Mouse (Mus musculus): ENCODE data around the gene Cds2. TPM values are rescaled to one million over a fixed set of nuclear protein-coding genes. Genes with fewer than 3 reads are reported as not detected.

Gene Cds2
- 25.4 and 27.3 TPM in 2 replicates for polyA plus RNA-seq (2012; rRNA removed)

DNA sequence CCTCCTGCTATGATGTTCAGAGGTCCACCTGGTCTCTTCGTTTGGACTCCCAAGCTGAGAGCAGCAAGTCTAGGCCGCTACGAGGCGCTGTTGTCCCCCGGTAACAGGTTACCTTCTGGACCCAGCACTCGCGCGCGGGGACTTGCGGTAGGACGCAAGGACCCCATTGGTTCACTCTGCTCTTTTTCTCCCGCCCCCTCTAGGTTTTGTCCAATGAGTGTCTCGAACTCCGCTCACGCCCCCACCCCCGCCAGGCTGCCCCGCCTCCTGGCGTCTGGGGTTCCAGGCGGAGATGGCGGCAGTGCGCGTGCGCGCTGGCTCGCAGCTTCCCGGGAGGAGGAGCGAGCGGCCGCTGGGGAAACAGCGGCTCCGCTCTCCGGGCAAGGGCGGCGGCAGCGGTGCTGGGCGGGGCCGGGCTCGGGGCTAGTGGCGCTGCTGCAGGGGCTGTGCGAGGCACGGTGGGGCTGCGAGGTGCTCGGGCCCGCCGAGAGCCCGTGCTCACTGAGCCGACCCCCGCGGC lies at the start of gene Cds2:
Gene Cds2, plus strand, starts transcription at position 270 of the 520 bp plus-strand sequence.

DNA sequence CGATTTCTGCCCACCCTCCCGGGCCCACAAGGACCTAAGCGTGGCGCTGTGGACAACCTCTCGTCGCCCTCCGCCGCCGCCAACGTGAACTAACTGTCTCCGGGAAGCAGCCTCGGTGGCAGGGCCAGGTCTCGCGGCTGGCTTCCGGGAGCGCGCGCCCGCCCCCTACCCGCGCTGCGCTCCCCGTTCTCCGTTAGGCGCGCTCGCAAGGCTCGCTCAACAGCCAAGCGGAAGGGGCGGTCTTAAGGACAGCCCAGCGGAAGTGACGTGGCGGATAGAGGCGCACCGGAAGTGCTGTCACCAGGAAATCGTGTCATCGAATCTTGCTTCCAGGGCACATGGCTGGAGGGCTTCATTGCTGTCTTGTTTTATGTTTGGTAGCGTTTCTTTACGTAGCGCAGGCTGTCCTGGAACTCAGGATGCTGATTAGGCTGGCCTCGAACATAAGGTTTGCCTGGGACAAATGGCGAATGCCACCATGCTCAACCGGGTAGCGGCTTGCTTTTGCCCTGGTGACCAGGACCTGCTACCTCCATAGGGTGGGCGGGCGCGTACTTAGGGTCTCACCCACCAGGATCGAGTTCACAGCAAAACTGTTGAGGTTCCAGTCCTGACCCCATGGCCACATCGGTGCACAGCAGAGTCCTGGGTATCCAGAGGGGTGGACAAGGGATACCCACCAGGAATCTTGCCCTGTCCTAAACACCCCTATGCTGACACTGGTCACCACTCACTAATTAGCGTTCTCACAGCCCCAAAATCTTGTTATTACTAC lies 15.2 kb upstream of the Cds2 start, which contains the start of gene Tmem230:
Gene Tmem230, minus strand, starts transcription at position 269 of the 775 bp plus-strand sequence.

DNA sequence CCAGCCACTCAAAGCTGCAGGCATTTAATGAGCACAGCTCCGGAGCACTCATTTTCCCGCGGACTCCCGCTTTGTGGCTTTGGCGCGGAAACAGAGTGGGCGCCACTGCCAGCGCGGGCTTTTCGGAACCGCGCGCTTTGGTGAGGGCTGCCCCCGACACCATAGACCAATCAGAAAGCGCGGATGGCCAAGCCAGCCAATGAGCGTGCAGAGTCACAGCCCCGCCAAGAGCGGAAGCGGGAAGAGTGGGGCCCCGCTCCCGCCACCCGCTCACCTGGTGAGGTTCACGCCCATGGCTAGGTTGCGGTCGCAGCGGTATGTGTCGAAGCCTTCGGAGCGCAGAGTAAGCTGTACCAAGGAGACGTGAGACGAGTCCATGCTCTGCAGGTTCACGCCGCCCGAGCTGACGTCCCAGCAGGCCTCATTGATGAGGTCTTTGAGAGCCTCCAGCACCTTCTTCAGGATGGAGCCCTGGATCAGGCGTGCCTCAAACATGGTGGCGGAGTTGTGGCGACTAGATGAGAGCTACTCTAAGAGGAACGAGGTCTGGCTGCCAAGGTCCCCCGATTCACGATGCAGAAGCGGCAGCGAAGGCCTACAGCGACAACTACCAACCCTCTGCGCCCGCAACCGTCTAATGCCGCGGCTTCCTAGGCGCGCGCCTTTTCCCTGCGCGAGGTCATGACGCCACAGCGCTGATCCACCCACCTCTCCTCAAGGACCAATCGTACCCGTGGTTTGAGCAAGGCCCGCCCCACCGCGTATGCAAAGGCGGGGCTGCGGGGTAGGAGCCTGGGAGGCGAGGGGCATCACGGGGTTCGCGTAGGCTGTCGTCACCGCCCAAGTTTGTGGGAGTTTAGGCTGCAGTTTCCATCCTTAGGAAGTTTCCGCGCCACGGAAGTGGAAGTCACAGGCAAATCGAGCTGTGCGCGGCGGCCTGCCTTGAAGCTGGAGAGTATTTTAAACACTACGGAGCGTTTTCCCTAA lies 10.1 kb upstream of the Cds2 start, which contains the start of gene Pcna:
Gene Pcna, minus strand, starts transcription at position 773 of the 987 bp plus-strand sequence.

Other genes with a start within 250 kb of the Cds2 start
- 17.1 and 19.4 TPM in 2 replicates for gene Rassf2, start 232.9 kb upstream of the Cds2 start, polyA plus RNA-seq (2012; rRNA removed)
- gene Slc23a2, start 118.0 kb upstream of the Cds2 start, polyA plus RNA-seq (2012; rRNA removed): 8.6 and 14.9 TPM in 2 replicates
- gene Tmem230, start 15.3 kb upstream of the Cds2 start, polyA plus RNA-seq (2012; rRNA removed): 45.9 and 46.8 TPM in 2 replicates
- 446 and 495 TPM in 2 replicates for gene Pcna, start 9.8 kb upstream of the Cds2 start, polyA plus RNA-seq (2012; rRNA removed)
- 0.29 and 0.86 TPM in 2 replicates for gene Prokr2, start 122.3 kb downstream of the Cds2 start, polyA plus RNA-seq (2012; rRNA removed)